Mouse (Mus musculus) small intestine, adult 2 months (tissue): ENCODE measurements around the gene Nsl1.

Experiments used
- CTCF ChIP-seq: fragments of 200-500 bp; IDR thresholded peaks from 2 replicates; pipeline ENCODE4 v1.5.1; 2012; ENCODE audit warnings: low read depth, mild to moderate bottlenecking, control low read depth, inconsistent platforms, low read length, moderate library complexity, mixed read lengths; ENCODE audit not compliant: insufficient replicate concordance, insufficient read length; ENCODE audit errors: extremely low read depth
- POLR2A ChIP-seq: fragments of 200-500 bp; IDR thresholded peaks from 2 replicates; pipeline ENCODE4 v1.6.1; 2012; ENCODE audit warnings: low read depth, mild to moderate bottlenecking, control low read depth, inconsistent platforms, low read length, moderate library complexity

DNA sequence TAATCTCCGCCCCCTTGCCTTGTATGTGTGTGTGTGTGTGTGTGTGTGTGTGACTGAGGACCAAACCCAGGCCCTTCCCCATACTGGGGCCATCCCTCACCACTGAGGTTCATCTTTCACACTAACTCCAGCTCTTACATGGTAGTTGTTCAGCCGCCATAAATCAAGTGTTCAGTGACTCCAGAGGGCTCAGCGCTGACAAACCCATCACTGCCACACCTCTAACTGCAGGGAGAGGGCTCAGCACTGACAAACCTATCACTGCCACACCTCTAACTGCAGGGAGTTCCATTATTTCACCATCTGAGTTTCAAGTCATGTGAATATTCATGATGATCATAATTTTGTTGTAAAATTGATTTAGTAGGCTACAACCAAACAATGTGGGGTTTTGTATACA, 9.3 kb upstream of the Nsl1 start:
- TF ChIP-seq CTCF (no peak), POLR2A (no peak)
